Mouse (Mus musculus) skeletal muscle tissue, postnatal 0 days (tissue): ENCODE results near the gene Tmem128. TPM values are rescaled to one million over a fixed set of nuclear protein-coding genes. Genes with fewer than 3 reads are reported as not detected.

Experiments used
- polyA plus RNA-seq: library from polyadenylated mRNA; unstranded; fragments of >200 nt; fragmentation: Nextera tagmentation; extraction: Ambion mirVana; gene quantifications from 2 replicates; pipeline ENCODE4 v1.2.1, GENCODE M21; 2015

The Tmem128 gene
- polyA plus RNA-seq = 41.8 and 44.5 TPM in 2 replicates

GRCm38 (mm10) chr5:38260107-38260682 lies at the start of gene Tmem128:
TSS of gene Tmem128 (plus strand) at chr5:38260185.

GRCm38 (mm10) chr5:38220328-38220912 lies 39.6 kb upstream of the Tmem128 start, which contains the start of the genes Zbtb49 and Lyar:
TSS of gene Zbtb49 (minus strand) at chr5:38220457.
TSS of gene Lyar (plus strand) at chr5:38220470.

GRCm38 (mm10) chr5:38275771-38276170 lies 15.8 kb downstream of the Tmem128 start, which contains the start of gene Otop1:
TSS of gene Otop1 (plus strand) at chr5:38275972.

Other genes with a start within 250 kb of the Tmem128 start
- gene Stx18, start 221.4 kb upstream of the Tmem128 start, polyA plus RNA-seq = 18.6 and 23.2 TPM in 2 replicates
- 12.4 and 15.7 TPM in 2 replicates for gene Nsg1, start 100.3 kb upstream of the Tmem128 start, polyA plus RNA-seq
- gene Zbtb49, start 39.7 kb upstream of the Tmem128 start, polyA plus RNA-seq = 3.4 and 4.7 TPM in 2 replicates
- gene Lyar, start 39.7 kb upstream of the Tmem128 start, polyA plus RNA-seq = 35.1 and 42.6 TPM in 2 replicates
- not detected in 2 replicates for gene Otop1, start 15.8 kb downstream of the Tmem128 start, polyA plus RNA-seq
- not detected in 2 replicates for gene Drd5, start 59.2 kb downstream of the Tmem128 start, polyA plus RNA-seq
- gene Slc2a9, start 243.0 kb downstream of the Tmem128 start, polyA plus RNA-seq = 0.41 and 0.52 TPM in 2 replicates